Mouse (Mus musculus): ENCODE data around the gene Ttc13. TPM values are rescaled to one million over a fixed set of nuclear protein-coding genes. Genes with fewer than 3 reads are reported as not detected.

The Ttc13 gene
- total and polyA plus RNA-seq, 2 experiments from 2014 or later, result 15.3 to 15.7 TPM

DNA sequence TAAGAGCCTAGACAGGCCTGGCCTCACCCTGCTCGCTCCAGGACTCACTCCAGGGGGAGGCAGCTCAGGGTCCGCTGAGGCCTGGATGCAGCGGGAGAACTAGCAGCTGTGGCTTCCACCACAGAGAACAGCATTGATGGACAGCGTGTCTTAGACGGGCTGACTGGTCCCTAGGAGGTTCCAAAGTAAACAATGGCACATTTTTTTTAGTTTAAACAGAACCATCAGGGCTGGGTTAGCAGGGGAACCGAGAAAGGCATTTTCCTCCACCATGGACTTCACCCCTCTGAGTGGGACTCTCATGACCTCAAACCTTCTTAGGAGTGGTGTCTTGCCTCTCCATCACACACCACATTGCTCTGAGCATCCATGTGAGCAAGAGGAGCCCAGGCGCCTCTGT, 89.8 kb downstream of the Ttc13 start:
- no peak overlapping the region for H3K9ac ChIP-seq (replicated peaks; ENCODE audit: low read depth, low read length)
- no peak overlapping the region for H3K4me2 ChIP-seq (ENCODE audit: low read depth, low read length)
- TF ChIP-seq CTCF (IDR thresholded peaks at IDR 0.05; ENCODE audit: low read depth), result no peak
- TF ChIP-seq EP300 (IDR thresholded peaks at IDR 0.05; ENCODE audit: low read depth), result no peak
- no peaks in the 10 kb centered on the region for H3K27me3 ChIP-seq (ENCODE audit: control insufficient read depth, insufficient read depth, low read length)
- peaks cover 21% of the 10 kb centered on the region for H3K36me3 ChIP-seq (replicated peaks; ENCODE audit: control insufficient read depth, insufficient read depth, low read length)
- H3K9me3 ChIP-seq (replicated peaks; ENCODE audit: control insufficient read depth, low read length), result no peaks in the 10 kb centered on the region
- DNase-seq (ENCODE audit: low spot score) (no peak), ATAC-seq (ENCODE audit: insufficient read depth, low read depth) (0 out of 2 replicates have a peak, but pooled peaks have one; percentile 7)
- WGBS, result 42% methylated on average over 7 of the region's 7 CpGs
- peaks cover 36% of the 10 kb centered on the region for H3K4me1 ChIP-seq (ENCODE audit: control insufficient read depth, insufficient read depth)
- peak overlapping the region; percentile 94 for H3K27ac ChIP-seq (ENCODE audit: low read depth)
- H3K4me3 ChIP-seq (ENCODE audit: low read depth, low read length), result no peak overlapping the region

DNA sequence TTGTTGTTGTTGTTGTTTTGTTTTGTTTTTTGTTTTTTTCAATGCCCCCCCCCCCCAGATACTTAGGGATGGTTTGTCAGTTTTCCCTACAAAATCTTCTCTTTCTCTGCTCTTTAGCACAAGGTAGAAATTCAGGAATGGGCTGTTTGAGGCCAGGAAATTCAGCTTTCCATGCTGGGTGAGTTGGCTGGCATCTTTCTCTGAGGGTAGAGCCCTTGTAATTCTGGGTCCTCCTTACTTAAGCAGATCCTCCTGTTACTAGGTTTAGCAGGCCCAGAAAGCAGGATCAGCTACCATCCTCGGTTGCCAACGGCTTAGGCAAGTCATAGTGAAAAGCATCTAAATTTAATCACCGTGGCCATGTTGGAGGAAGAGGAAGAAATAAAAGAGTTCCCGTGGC, 90.9 kb downstream of the Ttc13 start:
- DNase-seq (ENCODE audit: low spot score), result no peak
- H3K27ac ChIP-seq (ENCODE audit: low read depth), result no peak overlapping the region
- WGBS, result 71% methylated on average over 4 of the region's 4 CpGs
- H3K9ac ChIP-seq (replicated peaks; ENCODE audit: low read depth, low read length), result no peak overlapping the region
- no peaks in the 10 kb centered on the region for H3K27me3 ChIP-seq (ENCODE audit: control insufficient read depth, insufficient read depth, low read length)
- H3K4me2 ChIP-seq (ENCODE audit: low read depth, low read length), result no peak overlapping the region
- H3K9me3 ChIP-seq (replicated peaks; ENCODE audit: control insufficient read depth, low read length), result no peaks in the 10 kb centered on the region
- no peak for ATAC-seq (ENCODE audit: insufficient read depth, low read depth)
- peaks cover 36% of the 10 kb centered on the region for H3K4me1 ChIP-seq (ENCODE audit: control insufficient read depth, insufficient read depth)
- no peak overlapping the region for H3K4me3 ChIP-seq (ENCODE audit: low read depth, low read length)
- TF ChIP-seq EP300 (IDR thresholded peaks at IDR 0.05; ENCODE audit: low read depth) (no peak), CTCF (IDR thresholded peaks at IDR 0.05; ENCODE audit: low read depth) (no peak)
- peaks cover 11% of the 10 kb centered on the region for H3K36me3 ChIP-seq (replicated peaks; ENCODE audit: control insufficient read depth, insufficient read depth, low read length)

DNA sequence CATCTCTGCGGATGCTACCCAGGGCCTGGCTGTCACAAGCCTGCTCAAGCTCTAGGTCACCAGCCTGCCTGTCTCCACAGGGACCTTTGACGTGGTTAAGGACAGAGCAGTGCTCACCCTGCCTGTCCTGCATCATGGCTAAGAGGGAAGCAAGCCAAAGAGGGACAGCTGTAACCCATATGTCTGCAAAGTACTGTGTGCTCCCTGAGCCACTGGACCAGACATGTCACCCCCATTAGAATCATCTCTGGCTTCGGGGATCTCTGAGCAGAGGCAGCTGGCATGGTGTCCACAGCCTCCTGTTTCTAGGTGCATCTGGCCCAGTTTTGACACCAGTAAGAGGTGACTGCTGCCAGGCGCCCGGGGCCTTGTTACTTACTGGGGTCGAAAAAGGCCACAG, 91.3 kb downstream of the Ttc13 start:
- no peaks in the 10 kb centered on the region for H3K27me3 ChIP-seq (ENCODE audit: control insufficient read depth, insufficient read depth, low read length)
- peaks cover 36% of the 10 kb centered on the region for H3K4me1 ChIP-seq (ENCODE audit: control insufficient read depth, insufficient read depth)
- 0 out of 2 replicates have a peak overlapping the region, but pooled peaks have one; percentile 6 for H3K27ac ChIP-seq (ENCODE audit: low read depth)
- no peak for TF ChIP-seq EP300 (IDR thresholded peaks at IDR 0.05; ENCODE audit: low read depth)
- no peak for TF ChIP-seq CTCF (IDR thresholded peaks at IDR 0.05; ENCODE audit: low read depth)
- peaks cover 7% of the 10 kb centered on the region for H3K36me3 ChIP-seq (replicated peaks; ENCODE audit: control insufficient read depth, insufficient read depth, low read length)
- H3K9me3 ChIP-seq (replicated peaks; ENCODE audit: control insufficient read depth, low read length), result no peaks in the 10 kb centered on the region
- no peak overlapping the region for H3K4me2 ChIP-seq (ENCODE audit: low read depth, low read length)
- WGBS, result 64% methylated on average over 6 of the region's 6 CpGs
- DNase-seq (ENCODE audit: low spot score), result no peak
- H3K9ac ChIP-seq (replicated peaks; ENCODE audit: low read depth, low read length), result no peak overlapping the region
- no peak overlapping the region for H3K4me3 ChIP-seq (ENCODE audit: low read depth, low read length)
- ATAC-seq (ENCODE audit: insufficient read depth, low read depth), result no peak

DNA sequence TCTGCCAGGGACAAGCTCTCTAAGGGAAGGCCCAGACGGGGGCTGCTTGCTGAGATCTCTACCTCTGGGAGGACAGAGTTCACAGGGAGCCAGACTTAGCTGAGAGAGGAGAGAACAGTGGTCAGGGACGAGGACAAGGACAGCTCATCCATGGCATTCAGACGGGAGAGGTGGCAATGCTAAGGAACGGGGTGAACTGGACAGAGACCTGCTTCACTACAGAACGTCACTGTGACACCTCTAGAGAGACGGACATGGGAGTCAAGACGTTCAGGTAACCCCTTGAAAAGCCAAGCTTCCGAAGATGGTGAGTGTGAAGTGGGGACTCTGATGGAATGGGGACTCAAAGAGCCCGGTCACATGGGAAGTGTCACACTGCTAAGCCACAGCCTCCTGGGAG, 95.5 kb downstream of the Ttc13 start:
- Histone ChIP-seq H3K9ac (replicated peaks; ENCODE audit: low read depth, low read length) (no peak overlapping the region), H3K27me3 (ENCODE audit: control insufficient read depth, insufficient read depth, low read length) (no peaks in the 10 kb centered on the region), H3K27ac (ENCODE audit: low read depth) (no peak overlapping the region), H3K4me1 (ENCODE audit: control insufficient read depth, insufficient read depth) (0 out of 2 replicates have a peak, but pooled peaks cover 10% of the 10 kb centered on the region), H3K4me3 (ENCODE audit: low read depth, low read length) (no peak overlapping the region), H3K9me3 (replicated peaks; ENCODE audit: control insufficient read depth, low read length) (no peaks in the 10 kb centered on the region), H3K36me3 (replicated peaks; ENCODE audit: control insufficient read depth, insufficient read depth, low read length) (no peaks in the 10 kb centered on the region), H3K4me2 (ENCODE audit: low read depth, low read length) (no peak overlapping the region)
- WGBS, result 90% methylated on average over 9 of the region's 9 CpGs
- TF ChIP-seq CTCF (IDR thresholded peaks at IDR 0.05; ENCODE audit: low read depth), result no peak
- TF ChIP-seq EP300 (IDR thresholded peaks at IDR 0.05; ENCODE audit: low read depth), result no peak
- DNase-seq (ENCODE audit: low spot score) (no peak), ATAC-seq (ENCODE audit: insufficient read depth, low read depth) (no peak)

Other genes starting within 250 kb of the Ttc13 start
- gene Cog2, start 201.2 kb downstream of the Ttc13 start, total RNA-seq (2014; rRNA removed; ENCODE audit: low replicate concordance), result 30.3 and 62.9 TPM in 2 replicates
- 16.7 and 17.2 TPM in 2 replicates for gene Cog2, start 201.2 kb downstream of the Ttc13 start, polyA plus RNA-seq (2015; fragmentation: Nextera tagmentation; extraction: Ambion mirVana)
- gene Agt, start 152.3 kb downstream of the Ttc13 start, total RNA-seq (2014; rRNA removed; ENCODE audit: low replicate concordance), result 1.4 and 20.8 TPM in 2 replicates
- 5.5 and 5.7 TPM in 2 replicates for gene Agt, start 152.3 kb downstream of the Ttc13 start, polyA plus RNA-seq (2015; fragmentation: Nextera tagmentation; extraction: Ambion mirVana)
- not detected in 2 replicates for gene Capn9, start 145.9 kb downstream of the Ttc13 start, total RNA-seq (2014; rRNA removed; ENCODE audit: low replicate concordance)
- 0.26 and 0.33 TPM in 2 replicates for gene Capn9, start 145.9 kb downstream of the Ttc13 start, polyA plus RNA-seq (2015; fragmentation: Nextera tagmentation; extraction: Ambion mirVana)
- 144 and 164 TPM in 2 replicates for gene 2310022B05Rik, start 58.6 kb downstream of the Ttc13 start, total RNA-seq (2014; rRNA removed; ENCODE audit: low replicate concordance)
- gene 2310022B05Rik, start 58.6 kb downstream of the Ttc13 start, polyA plus RNA-seq (2015; fragmentation: Nextera tagmentation; extraction: Ambion mirVana), result 29.8 and 30.7 TPM in 2 replicates
- 10.5 and 10.7 TPM in 2 replicates for gene Arv1, start 156 bp upstream of the Ttc13 start, total RNA-seq (2014; rRNA removed; ENCODE audit: low replicate concordance)
- gene Arv1, start 156 bp upstream of the Ttc13 start, polyA plus RNA-seq (2015; fragmentation: Nextera tagmentation; extraction: Ambion mirVana), result 8.9 and 11.0 TPM in 2 replicates
- gene Fam89a, start 29.8 kb upstream of the Ttc13 start, total RNA-seq (2014; rRNA removed; ENCODE audit: low replicate concordance), result not detected in 2 replicates
- gene Fam89a, start 29.8 kb upstream of the Ttc13 start, polyA plus RNA-seq (2015; fragmentation: Nextera tagmentation; extraction: Ambion mirVana), result 0.89 and 1.1 TPM in 2 replicates
- gene Trim67, start 71.1 kb upstream of the Ttc13 start, total RNA-seq (2014; rRNA removed; ENCODE audit: low replicate concordance), result 0.04 and 0.08 TPM in 2 replicates
- gene Trim67, start 71.1 kb upstream of the Ttc13 start, polyA plus RNA-seq (2015; fragmentation: Nextera tagmentation; extraction: Ambion mirVana), result 0.07 and 0.08 TPM in 2 replicates
- 77.2 and 117 TPM in 2 replicates for gene Gnpat, start 141.1 kb upstream of the Ttc13 start, total RNA-seq (2014; rRNA removed; ENCODE audit: low replicate concordance)
- gene Gnpat, start 141.1 kb upstream of the Ttc13 start, polyA plus RNA-seq (2015; fragmentation: Nextera tagmentation; extraction: Ambion mirVana), result 114 and 115 TPM in 2 replicates
- 45.9 and 49.9 TPM in 2 replicates for gene 2810004N23Rik, start 141.1 kb upstream of the Ttc13 start, total RNA-seq (2014; rRNA removed; ENCODE audit: low replicate concordance)
- 49.6 and 50.2 TPM in 2 replicates for gene 2810004N23Rik, start 141.1 kb upstream of the Ttc13 start, polyA plus RNA-seq (2015; fragmentation: Nextera tagmentation; extraction: Ambion mirVana)
- 9.0 and 16.9 TPM in 2 replicates for gene Exoc8, start 175.7 kb upstream of the Ttc13 start, total RNA-seq (2014; rRNA removed; ENCODE audit: low replicate concordance)
- gene Exoc8, start 175.7 kb upstream of the Ttc13 start, polyA plus RNA-seq (2015; fragmentation: Nextera tagmentation; extraction: Ambion mirVana), result 5.0 and 5.3 TPM in 2 replicates
- 9.6 and 14.5 TPM in 2 replicates for gene Sprtn, start 175.9 kb upstream of the Ttc13 start, total RNA-seq (2014; rRNA removed; ENCODE audit: low replicate concordance)
- gene Sprtn, start 175.9 kb upstream of the Ttc13 start, polyA plus RNA-seq (2015; fragmentation: Nextera tagmentation; extraction: Ambion mirVana), result 5.1 and 6.7 TPM in 2 replicates
- gene Egln1, start 227.3 kb upstream of the Ttc13 start, total RNA-seq (2014; rRNA removed; ENCODE audit: low replicate concordance), result 60.9 and 79.6 TPM in 2 replicates
- gene Egln1, start 227.3 kb upstream of the Ttc13 start, polyA plus RNA-seq (2015; fragmentation: Nextera tagmentation; extraction: Ambion mirVana), result 16.5 and 17.7 TPM in 2 replicates